Mouse (Mus musculus) kidney, embryonic 16.5 days (tissue): Measurements from ENCODE around the gene Olfr91. TPM values are rescaled to one million over a fixed set of nuclear protein-coding genes. Genes with fewer than 3 reads are reported as not detected.

Source experiments
- ATAC-seq: fragments of 200-750 bp; cut with Nextera tagmentation; 2 replicates; pipeline ENCODE4 v1.8.0; 2017; ENCODE audit warnings: moderate TSS enrichment; ENCODE audit not compliant: low FRiP score, low TSS enrichment
- H3K27ac ChIP-seq: fragments of 300-500 bp; sonication (generic); 2 replicates; pipeline ENCODE4 v1.5.1; 2014; ENCODE audit warnings: low read length
- H3K27me3 ChIP-seq: fragments of 300-500 bp; sonication (generic); 2 replicates; pipeline ENCODE4 v1.6.1; 2014; ENCODE audit warnings: low read length, control low read depth, mixed read lengths; ENCODE audit not compliant: insufficient read depth
- H3K36me3 ChIP-seq: fragments of 300-500 bp; sonication (generic); 2 replicates; pipeline ENCODE4 v1.6.1; 2014; ENCODE audit warnings: low read length, control low read depth, mixed read lengths; ENCODE audit not compliant: insufficient read depth
- H3K4me1 ChIP-seq: fragments of 300-500 bp; sonication (generic); 2 replicates; pipeline ENCODE4 v1.6.1; 2014; ENCODE audit warnings: low read length, control low read depth, mixed read lengths; ENCODE audit not compliant: insufficient read depth
- H3K4me2 ChIP-seq: fragments of 300-500 bp; sonication (generic); replicated peaks from 2 replicates; pipeline ENCODE4 v1.6.1; 2014; ENCODE audit warnings: low read depth, low read length
- H3K4me3 ChIP-seq: fragments of 300-500 bp; sonication (generic); 2 replicates; pipeline ENCODE4 v1.5.1; 2014; ENCODE audit warnings: mild to moderate bottlenecking, low read length
- H3K9ac ChIP-seq: fragments of 300-500 bp; sonication (generic); replicated peaks from 2 replicates; pipeline ENCODE4 v1.6.1; 2014; ENCODE audit warnings: low read length
- H3K9me3 ChIP-seq: fragments of 300-500 bp; sonication (generic); 2 replicates; pipeline ENCODE4 v1.6.1; 2016; ENCODE audit warnings: low read length, control low read depth
- WGBS: fragments of 180-500 bp; shearing (Covaris S2); extraction: QIAGEN DNeasy Blood & Tissue Kit; methylation state at CpG from one replicate; pipeline ENCODE4 v1.1.7; 2014; 5-methylcytosine and 5-hydroxymethylcytosine counted together
- polyA plus RNA-seq: library from polyadenylated mRNA; unstranded; fragments of >200 nt; fragmentation: Nextera tagmentation; extraction: Ambion mirVana; gene quantifications from 2 replicates; pipeline ENCODE4 v1.2.1, GENCODE M21; 2015

Olfr91 gene
- polyA plus RNA-seq, 1 experiment from 2014 or later = not detected

DNA sequence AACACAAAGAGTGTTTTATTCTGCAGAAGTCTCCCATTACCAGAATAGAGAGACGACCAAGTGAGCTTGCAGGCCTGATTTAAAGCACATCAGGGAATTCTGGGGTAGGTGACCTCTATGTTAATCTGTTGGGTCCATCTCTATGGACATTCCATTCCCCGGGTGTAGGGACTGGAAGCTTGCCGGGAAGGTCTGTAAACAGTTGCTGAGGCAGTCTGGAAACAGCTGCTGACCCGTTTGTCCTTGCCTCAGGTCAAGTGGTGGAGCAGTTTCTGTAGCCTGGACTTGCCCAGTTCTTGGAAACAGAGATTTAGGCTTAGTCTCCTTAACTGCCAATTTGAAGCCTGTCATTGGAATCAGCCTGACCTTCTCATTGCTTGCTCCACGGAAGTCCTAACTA, 18.0 kb downstream of the Olfr91 start:
- Histone ChIP-seq H3K27ac (no peak overlapping the region), H3K36me3 (peaks cover 4% of the 10 kb centered on the region; the same call in 1 of the 2 replicates), H3K4me1 (0 out of 2 replicates have a peak, but pooled peaks cover 4% of the 10 kb centered on the region), H3K4me3 (no peak overlapping the region), H3K9ac (no peak overlapping the region), H3K4me2 (no peak overlapping the region), H3K27me3 (no peaks in the 10 kb centered on the region), H3K9me3 (no peaks in the 10 kb centered on the region)
- ATAC-seq = no peak
- 15% methylated on average over 5 of the region's 5 CpGs for WGBS

DNA sequence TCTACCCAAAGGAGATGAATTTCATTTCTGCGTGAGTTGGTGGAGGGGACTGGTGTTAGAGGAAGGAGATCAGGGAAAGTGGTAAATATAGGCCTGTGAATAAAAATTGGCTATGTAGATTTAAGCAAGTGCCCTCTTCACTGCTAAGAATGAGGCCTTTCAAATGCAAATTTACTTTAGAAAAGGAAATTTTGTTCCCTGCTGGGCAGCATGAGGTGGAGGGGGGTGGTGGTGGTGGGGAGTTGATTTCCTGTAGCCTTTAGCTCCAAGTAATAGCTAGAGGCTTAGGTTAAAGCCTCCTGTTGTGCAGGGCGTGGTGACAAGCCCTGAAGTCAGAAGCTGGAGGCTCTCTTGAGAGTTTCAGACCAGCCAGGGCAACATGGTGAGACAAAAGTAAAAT, 19.1 kb downstream of the Olfr91 start:
- no peak for ATAC-seq
- Histone ChIP-seq H3K36me3 (peaks cover 10% of the 10 kb centered on the region; the same call in 1 of the 2 replicates), H3K4me1 (0 out of 2 replicates have a peak, but pooled peaks cover 4% of the 10 kb centered on the region), H3K27ac (no peak overlapping the region), H3K9me3 (no peaks in the 10 kb centered on the region), H3K27me3 (no peaks in the 10 kb centered on the region), H3K9ac (no peak overlapping the region), H3K4me3 (no peak overlapping the region), H3K4me2 (no peak overlapping the region)
- WGBS = 53% methylated on average over 2 of the region's 2 CpGs

DNA sequence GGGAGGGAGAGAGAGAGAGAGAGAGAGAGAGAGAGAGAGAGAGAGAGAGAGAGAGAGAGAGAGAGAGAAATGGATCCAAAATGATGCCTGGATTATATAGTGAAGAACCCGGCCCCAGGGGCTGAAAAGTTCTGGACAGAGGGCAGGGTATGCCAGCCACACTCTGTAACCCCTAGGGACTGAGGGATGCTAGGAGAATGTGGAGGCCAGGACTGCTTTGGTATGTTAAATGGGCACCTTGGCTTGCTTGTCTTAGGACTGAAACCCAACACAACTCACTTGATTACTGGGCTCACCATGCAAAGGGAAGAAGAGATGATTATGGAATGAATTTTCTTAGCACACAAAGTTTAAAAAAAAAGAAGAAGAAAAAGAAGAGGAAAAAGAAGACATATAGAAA, 19.9 kb downstream of the Olfr91 start:
- no peak for ATAC-seq
- Histone ChIP-seq H3K36me3 (peaks cover 10% of the 10 kb centered on the region; the same call in 1 of the 2 replicates), H3K27me3 (no peaks in the 10 kb centered on the region), H3K9ac (no peak overlapping the region), H3K4me3 (no peak overlapping the region), H3K4me1 (0 out of 2 replicates have a peak, but pooled peaks cover 4% of the 10 kb centered on the region), H3K4me2 (no peak overlapping the region), H3K9me3 (no peaks in the 10 kb centered on the region), H3K27ac (no peak overlapping the region)
- 47% methylated on average over 1 of the region's 1 CpGs for WGBS

DNA sequence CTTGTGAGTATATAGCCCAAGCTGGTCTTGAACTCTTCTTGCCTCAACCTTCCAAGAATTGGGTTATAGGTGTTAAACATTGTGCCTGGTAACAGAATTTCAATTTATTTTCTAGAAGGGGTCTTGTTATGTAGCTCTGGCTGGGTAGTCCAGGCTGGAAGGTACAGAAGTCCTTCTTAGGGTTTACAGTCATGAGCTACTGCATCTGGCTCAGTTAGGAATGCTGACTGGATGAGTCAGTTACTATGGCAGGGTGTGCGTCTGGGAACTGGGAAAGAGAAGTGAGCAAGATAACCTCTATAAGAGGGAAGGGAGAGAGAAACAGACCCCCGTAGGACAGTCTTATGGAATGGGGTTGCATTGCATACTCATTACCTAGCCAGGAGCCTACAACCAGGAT, 22.3 kb downstream of the Olfr91 start:
- no peak overlapping the region for H3K9ac ChIP-seq
- H3K36me3 ChIP-seq = peaks cover 25% of the 10 kb centered on the region
- no peaks in the 10 kb centered on the region for H3K27me3 ChIP-seq
- H3K4me1 ChIP-seq = 0 out of 2 replicates have a peak, but pooled peaks cover 4% of the 10 kb centered on the region
- ATAC-seq = no peak
- H3K27ac ChIP-seq = no peak overlapping the region
- H3K4me3 ChIP-seq = no peak overlapping the region
- WGBS = 86% methylated on average over 2 of the region's 2 CpGs
- no peak overlapping the region for H3K4me2 ChIP-seq
- H3K9me3 ChIP-seq = no peaks in the 10 kb centered on the region

DNA sequence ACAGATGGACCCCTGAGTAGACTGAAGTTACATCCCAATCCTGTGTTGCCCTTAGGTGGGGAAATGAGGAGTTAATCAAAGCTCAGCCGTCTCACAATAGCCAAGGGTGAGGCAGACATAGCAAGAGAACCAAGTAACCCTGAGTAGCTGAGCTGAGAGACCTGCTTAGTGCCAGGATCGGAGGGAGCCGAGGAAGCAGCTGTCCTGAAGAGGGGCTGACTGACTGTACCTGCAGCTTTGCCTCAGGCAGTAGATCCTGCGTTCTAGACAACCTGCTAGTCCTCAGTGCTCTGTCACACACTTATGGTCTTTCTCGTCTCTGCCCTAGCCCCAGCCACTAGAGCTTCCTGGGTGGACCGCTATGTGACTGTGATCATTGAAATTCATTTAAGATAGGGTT, 22.9 kb downstream of the Olfr91 start:
- H3K36me3 ChIP-seq = peaks cover 30% of the 10 kb centered on the region
- no peak overlapping the region for H3K4me3 ChIP-seq
- H3K4me1 ChIP-seq = 0 out of 2 replicates have a peak, but pooled peaks cover 4% of the 10 kb centered on the region
- no peak overlapping the region for H3K27ac ChIP-seq
- no peaks in the 10 kb centered on the region for H3K27me3 ChIP-seq
- no peak for ATAC-seq
- no peak overlapping the region for H3K9ac ChIP-seq
- no peak overlapping the region for H3K4me2 ChIP-seq
- H3K9me3 ChIP-seq = no peaks in the 10 kb centered on the region
- 85% methylated on average over 6 of the region's 6 CpGs for WGBS

DNA sequence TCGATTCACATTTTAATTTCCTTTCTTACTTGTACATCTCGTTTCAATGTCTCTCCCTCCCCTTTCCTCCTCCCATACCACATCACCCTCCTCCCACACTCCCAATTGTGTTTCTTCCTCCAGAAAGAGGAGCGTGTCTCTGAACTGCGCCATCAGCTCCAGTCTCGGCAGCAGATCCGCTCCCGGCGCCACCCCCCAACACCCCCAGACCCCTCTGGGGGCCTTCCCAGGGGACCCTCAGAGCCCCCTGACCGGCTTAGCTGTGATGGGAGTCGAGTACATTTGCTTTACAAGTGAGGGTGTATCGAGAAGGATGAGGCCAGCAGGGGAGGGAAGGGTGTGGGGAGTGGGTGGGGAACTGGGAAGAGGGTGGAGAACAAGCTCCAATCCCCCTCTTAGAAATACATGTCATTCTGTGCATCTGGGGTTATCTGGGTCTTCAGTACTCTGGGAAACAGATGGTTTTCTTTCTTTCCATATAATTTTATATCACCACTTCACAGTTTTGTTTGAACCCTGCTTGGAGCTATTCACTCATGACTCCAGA, 25.3 kb downstream of the Olfr91 start:
- H3K36me3 ChIP-seq = peaks cover 53% of the 10 kb centered on the region
- no peaks in the 10 kb centered on the region for H3K4me1 ChIP-seq
- 65% methylated on average over 11 of the region's 11 CpGs for WGBS
- H3K9me3 ChIP-seq = no peaks in the 10 kb centered on the region
- H3K4me2 ChIP-seq = no peak overlapping the region
- H3K27me3 ChIP-seq = no peaks in the 10 kb centered on the region
- no peak for ATAC-seq
- no peak overlapping the region for H3K9ac ChIP-seq
- no peak overlapping the region for H3K4me3 ChIP-seq
- H3K27ac ChIP-seq = no peak overlapping the region

DNA sequence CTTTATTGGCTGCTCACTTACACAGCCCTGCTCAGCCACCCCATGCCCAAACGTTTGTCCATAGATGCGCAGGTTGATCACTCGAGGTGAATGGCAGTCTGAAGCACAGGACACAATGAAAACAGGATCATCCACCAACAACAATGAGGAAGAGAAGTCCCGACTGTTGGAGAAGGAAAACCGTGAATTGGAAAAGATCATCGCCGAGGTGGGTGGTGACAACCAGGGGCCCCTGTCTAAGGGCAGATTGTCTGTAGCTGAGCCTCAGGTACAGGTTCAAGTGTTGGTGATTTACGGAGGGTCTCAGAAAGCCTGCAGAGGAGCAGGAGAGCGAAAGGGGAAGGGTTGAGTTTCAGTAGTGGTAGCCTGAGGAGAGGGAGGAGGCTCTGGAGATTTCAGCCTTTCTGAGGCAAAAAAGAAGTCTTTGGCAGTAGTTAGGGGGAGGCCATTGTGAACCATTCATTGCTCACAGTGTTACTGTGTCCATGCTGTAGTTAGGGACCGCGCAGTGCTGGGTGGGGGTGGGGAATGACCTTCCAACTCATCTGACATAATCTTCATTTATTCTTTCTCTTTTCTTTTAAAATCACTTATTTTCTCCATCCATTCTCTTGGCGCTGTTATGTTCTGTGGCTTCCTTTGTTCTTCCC, 25.9 kb downstream of the Olfr91 start:
- no peak overlapping the region for H3K27ac ChIP-seq
- H3K4me2 ChIP-seq = no peak overlapping the region
- no peaks in the 10 kb centered on the region for H3K9me3 ChIP-seq
- H3K27me3 ChIP-seq = no peaks in the 10 kb centered on the region
- no peak overlapping the region for H3K9ac ChIP-seq
- H3K4me3 ChIP-seq = no peak overlapping the region
- peaks cover 59% of the 10 kb centered on the region for H3K36me3 ChIP-seq
- 86% methylated on average over 12 of the region's 12 CpGs for WGBS
- no peak for ATAC-seq
- H3K4me1 ChIP-seq = no peaks in the 10 kb centered on the region

DNA sequence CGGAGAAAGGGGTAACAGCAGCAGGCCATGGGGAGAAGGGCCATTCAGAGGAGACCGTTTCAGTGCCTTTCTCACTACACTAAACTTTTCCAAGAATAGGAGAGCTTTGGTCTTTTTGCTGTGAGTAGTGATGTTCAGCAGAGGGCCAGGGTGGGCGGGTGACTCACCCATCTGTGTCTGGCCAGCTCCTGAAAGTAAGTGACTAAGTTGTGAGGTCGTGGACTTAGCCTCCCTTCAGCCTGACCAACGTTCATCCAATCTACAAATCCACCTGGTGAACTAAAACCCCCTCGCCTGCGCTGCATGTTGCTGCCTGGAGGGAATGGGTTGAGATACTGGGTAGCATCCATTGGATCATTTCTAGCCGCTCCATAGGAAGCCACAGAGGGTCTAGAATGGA, 28.0 kb downstream of the Olfr91 start:
- H3K36me3 ChIP-seq = peaks cover 66% of the 10 kb centered on the region
- H3K27ac ChIP-seq = no peak overlapping the region
- no peaks in the 10 kb centered on the region for H3K4me1 ChIP-seq
- H3K27me3 ChIP-seq = no peaks in the 10 kb centered on the region
- 85% methylated on average over 8 of the region's 8 CpGs for WGBS
- H3K9me3 ChIP-seq = no peaks in the 10 kb centered on the region
- H3K9ac ChIP-seq = no peak overlapping the region
- no peak overlapping the region for H3K4me3 ChIP-seq
- H3K4me2 ChIP-seq = no peak overlapping the region
- ATAC-seq = no peak

DNA sequence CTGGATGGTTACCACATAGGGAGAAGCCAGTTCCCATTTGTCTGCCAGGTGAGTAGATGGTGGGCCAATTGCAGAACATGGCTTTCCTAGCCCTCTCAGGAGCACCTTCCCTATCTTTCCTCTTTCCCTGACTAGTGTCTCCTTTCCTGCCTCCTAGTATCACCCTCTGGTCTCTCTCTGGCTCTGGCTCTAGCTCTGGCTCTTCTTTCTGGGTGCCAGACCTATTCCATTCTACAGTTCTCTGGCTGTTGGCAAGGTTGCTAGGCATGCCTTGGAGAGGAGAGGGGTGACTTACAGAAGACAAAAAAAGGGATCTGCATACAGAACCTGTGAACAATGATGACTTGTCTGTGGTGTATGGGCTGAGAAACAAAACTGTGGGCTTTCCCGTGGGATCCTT, 30.2 kb downstream of the Olfr91 start:
- Histone ChIP-seq H3K27me3 (no peaks in the 10 kb centered on the region), H3K27ac (no peak overlapping the region), H3K36me3 (peaks cover 73% of the 10 kb centered on the region), H3K4me2 (no peak overlapping the region), H3K4me1 (no peaks in the 10 kb centered on the region), H3K9ac (no peak overlapping the region), H3K4me3 (no peak overlapping the region), H3K9me3 (no peaks in the 10 kb centered on the region)
- ATAC-seq = no peak
- 84% methylated on average over 1 of the region's 1 CpGs for WGBS

DNA sequence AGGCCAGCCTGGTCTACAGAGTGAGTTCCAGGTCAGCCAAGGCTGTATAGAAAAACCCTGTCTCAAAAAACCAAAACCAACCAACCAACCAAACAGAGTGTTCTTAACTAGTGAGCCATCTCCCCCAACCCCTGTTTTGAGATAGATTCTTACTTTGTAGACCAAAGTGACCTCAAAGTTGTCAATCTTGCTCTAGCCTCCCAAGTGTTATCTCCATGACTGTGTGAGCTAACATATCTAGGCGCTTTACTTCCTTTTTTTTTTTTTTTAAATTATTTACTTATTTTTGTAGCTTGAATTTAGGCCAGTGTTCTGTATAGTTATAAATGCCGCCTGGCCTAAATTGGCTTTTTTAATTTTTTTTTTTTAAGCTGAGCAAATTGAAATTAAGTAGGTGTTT, 32.1 kb downstream of the Olfr91 start:
- Histone ChIP-seq H3K9ac (no peak overlapping the region), H3K36me3 (peaks cover 78% of the 10 kb centered on the region), H3K9me3 (no peaks in the 10 kb centered on the region), H3K4me2 (no peak overlapping the region), H3K4me3 (no peak overlapping the region), H3K27me3 (no peaks in the 10 kb centered on the region), H3K4me1 (no peaks in the 10 kb centered on the region), H3K27ac (no peak overlapping the region)
- WGBS = 92% methylated on average over 2 of the region's 2 CpGs
- ATAC-seq = no peak
